Mouse (Mus musculus) ZHBTc4 (cell line): ENCODE measurements around the gene Myo19.
A peak's percentile ranks its signal among the peaks of the same experiment; 100 is the strongest.

Experiments
- DNase-seq: peaks from one replicate; pipeline ENCODE4 v3.0.0-alpha.2; 2011; ENCODE audit warnings: low read depth, low spot score

The Myo19 gene

DNA sequence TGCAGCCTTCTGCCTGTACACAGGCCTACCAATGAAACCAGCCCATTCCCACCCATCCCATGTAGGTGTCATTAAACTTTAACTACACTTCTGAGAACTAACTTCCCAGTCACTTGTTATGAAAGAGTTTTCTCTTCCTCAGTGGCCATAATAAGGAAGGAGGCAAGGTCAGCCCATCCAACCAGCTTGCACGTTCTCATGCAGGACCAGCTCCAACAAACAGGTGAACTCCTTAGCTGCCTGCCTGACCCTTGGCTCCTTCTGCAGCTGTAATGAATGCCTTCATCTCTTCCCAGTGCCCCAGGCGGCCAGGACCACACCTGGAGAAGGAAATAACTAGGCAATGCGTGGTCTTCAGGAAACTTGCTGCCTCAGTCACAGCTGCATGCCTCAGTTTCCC, 65.9 kb downstream of the Myo19 start:
- no peak for DNase-seq

DNA sequence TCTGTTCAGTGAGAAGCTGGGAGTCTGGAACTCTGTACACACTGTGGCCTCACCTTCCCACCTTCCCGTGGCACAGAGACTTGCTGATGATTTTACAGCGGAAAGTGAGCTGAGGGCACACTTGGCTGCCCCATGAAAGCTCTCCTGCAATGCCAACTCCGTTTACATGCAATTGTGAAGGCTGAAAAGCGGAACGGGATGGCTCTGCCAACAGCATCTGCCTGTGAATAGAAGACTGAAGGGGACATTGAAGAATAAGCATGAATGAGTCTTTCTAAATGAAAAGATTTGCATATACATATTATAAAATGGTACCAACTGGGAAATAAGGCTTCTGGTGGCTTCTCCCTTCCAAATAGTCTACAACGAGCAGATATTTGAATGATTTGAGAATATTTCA, 67.3 kb downstream of the Myo19 start:
- no peak for DNase-seq

GRCm38 (mm10) chr11:84948114-84948513, 68.2 kb downstream of the Myo19 start:
- DNase-seq, result peak; percentile 21

DNA sequence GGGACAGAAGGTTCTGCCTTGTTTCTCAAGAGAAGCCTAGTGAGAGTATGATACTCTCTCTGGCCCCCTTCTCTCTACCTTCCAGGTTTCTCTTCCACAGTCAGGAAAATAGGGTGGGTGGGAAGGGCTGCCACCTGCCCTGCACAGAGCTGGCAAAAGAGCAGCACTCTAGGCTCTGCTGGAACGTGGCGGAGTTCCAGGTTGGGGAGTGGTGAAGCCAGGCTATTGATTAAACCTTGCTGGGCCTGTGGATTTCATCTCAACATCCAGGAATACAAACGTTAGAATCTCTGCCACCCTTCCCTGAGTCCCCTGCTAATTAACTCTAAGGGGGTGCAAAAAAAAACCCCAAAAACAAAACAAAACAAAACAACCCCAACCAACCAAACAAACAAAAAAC, 68.6 kb downstream of the Myo19 start:
- DNase-seq, result no peak

DNA sequence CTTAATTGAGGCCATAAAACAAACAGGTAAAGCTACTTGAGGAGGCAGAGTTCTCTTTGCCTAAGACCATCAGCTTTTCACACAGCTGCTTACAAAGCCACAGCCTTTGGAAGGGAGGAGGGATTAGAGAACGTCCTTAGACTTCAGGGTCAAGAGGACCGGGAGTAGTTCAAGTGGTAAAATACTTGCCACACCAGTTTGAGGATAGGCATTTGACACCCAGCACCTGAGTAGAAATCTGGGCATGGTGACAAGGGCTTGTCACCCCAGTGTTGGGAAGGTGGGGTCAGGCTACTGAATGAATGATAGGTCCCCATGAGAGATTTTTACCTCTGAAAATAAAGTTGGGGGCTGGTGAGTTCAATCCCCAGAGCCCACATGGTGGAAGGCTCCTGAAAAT, 72.7 kb downstream of the Myo19 start:
- no peak for DNase-seq

- no peak for DNase-seq
Measured at GRCm38 (mm10) chr11:84956400-84956799, 76.5 kb downstream of the Myo19 start.

DNA sequence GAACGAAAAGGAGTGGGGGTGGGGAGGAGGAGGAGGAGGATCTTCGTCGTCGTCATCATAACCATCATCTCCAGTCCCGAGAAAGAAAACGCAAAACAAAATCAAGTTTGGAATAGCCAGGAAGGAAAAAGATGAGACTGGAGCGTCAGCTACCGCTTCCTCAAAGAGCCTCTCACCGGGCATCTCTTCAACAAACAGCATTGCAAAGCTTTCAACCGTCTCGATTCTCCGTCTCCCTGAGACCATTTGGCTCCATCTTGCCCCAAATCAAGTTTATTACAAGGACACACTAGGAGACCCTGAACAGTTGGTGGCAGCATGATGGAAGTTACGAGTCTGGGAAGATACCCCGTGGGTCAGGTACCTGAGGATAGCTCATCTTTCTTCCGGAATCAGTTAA, 77.2 kb downstream of the Myo19 start:
- no peak for DNase-seq

- peak; percentile 63 for DNase-seq
Measured at GRCm38 (mm10) chr11:84957591-84958270, 77.8 kb downstream of the Myo19 start, which contains the start of gene Car4. Gene Car4, plus strand, starts transcription at chr11:84957786.

- no peak for DNase-seq
Measured at GRCm38 (mm10) chr11:84958271-84958630, 78.3 kb downstream of the Myo19 start.

DNA sequence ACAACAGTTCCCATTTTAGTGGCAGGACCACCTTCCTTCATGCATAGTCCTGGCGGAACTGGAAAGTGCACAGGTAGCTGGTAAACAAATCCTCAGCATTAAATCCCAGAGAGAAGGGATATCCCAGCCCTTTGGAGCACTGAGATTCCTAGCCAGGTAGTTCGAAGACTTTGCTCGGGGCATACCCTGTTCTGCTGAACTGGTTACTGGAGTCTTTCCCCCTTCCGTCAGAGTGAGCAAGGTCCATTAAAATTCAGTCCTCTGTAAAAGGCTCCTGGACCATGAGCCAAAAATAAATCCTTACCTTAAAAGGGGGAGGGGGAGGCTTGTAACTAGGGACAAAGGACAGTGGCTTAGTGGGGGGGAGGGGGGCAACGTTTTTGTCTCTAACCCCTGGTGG, 79.2 kb downstream of the Myo19 start:
- no peak for DNase-seq

DNA sequence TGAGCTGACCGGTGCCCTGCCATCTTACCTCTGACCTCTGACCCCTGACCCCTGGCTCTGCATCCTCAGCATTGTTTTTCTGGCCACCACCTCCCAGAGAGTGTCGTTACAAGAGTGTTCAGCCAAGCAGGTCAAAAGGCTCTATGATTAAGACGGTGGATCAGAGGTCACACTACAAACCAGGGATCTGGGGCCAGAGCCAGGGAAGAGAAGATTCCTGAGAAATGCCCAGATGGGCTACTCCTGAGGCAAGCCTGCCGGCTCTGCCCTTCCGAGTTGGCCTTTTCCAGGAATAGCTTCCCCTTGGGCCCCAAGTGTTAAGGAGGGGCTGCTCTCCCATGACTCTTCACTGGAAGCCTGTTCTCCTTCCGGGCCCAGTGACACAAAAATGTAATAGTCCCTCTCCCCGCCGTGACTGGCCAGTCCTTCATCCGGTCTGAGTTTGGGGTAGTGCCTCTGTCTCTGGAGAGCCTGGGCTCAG, 79.8 kb downstream of the Myo19 start:
- no peak for DNase-seq

GRCm38 (mm10) chr11:84960291-84960690, 80.3 kb downstream of the Myo19 start:
- no peak for DNase-seq

GRCm38 (mm10) chr11:84960780-84961179, 80.8 kb downstream of the Myo19 start:
- DNase-seq, result no peak
